Mouse (Mus musculus) gonadal fat pad, adult 2 months (tissue): Measurements from ENCODE around the gene Pgm2l1. TPM values are rescaled to one million over a fixed set of nuclear protein-coding genes. Genes with fewer than 3 reads are reported as not detected.

Experiments
- DNase-seq: peaks from one replicate; pipeline ENCODE4 v3.0.0-alpha.2; 2012; ENCODE audit warnings: low read depth
- polyA plus RNA-seq: library from polyadenylated mRNA; depleted of rRNA; stranded (reverse); fragments of >200 nt; gene quantifications from 2 replicates; pipeline ENCODE4 v1.2.3, GENCODE M21; 2012; rRNA removed

Gene Pgm2l1
- polyA plus RNA-seq, 1 experiment = 2.8 TPM

DNA sequence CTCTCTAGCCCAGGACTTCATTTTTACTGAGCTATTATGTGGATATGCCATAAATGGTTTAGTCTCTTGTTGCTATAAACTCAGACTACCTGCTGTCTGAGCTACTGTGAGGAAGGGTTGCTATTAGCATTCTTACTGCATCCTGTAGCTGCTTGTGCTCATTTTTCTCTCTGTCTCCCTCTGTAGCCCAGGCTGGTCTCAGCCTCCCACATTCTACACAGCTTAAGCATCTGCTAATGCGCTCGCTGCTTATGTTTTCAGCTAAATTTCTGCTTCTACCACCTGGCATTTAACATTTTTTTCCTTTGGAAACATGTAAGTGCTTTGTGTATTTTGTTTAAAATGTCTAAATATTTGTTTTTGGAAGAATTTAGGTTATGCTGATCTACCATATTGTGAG is 68.6 kb downstream of the Pgm2l1 start:
- no peak for DNase-seq

DNA sequence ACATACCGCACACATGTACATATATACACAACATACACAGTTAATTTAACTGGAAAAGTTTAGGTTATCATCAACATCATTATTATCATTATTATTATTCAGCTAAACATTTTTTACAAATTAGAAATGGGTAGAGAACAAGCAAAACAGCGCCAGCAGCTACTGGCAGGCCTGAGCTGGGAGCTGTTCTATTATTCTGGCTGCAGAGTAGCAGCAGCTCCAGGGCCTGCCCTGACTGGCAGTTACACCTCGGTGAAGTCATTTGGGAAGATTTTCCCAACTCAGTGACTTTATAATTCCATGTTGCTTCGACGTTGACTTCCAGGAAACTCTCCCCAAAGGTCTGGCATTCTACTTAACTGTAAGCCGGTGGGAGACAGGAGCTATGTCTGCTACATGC is 69.5 kb downstream of the Pgm2l1 start:
- DNase-seq = no peak

DNA sequence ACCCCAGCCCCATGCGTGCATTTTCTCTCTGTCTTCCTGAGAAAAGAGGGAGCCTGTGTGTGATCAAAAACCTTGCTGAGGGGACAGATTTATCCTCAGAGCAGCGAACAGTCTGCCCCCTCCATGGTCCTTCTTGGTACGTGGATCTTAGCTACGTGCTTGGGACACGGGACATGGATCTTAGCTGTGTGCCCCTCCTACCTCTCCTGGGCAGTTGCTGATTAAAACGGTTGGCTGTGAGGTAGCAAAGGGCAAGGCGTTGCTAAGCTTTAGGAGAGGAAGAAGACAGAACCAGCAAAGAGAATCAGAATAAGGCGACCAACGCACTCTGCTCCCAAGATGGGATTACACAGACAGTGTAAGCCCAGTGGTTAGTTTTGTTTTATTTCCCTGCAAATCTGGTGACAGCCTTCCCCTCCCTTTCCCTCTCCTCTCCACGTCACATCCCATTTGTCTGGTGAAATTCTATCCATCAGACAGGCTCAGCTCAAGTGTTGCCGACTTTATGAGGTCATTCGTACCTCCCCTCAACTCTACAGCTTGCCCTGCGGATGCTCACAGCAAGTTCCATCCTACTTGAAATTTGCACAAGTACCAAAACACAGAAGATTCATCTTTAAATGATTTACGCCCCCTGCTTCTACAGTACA is 71.8 kb downstream of the Pgm2l1 start:
- DNase-seq = no peak

DNA sequence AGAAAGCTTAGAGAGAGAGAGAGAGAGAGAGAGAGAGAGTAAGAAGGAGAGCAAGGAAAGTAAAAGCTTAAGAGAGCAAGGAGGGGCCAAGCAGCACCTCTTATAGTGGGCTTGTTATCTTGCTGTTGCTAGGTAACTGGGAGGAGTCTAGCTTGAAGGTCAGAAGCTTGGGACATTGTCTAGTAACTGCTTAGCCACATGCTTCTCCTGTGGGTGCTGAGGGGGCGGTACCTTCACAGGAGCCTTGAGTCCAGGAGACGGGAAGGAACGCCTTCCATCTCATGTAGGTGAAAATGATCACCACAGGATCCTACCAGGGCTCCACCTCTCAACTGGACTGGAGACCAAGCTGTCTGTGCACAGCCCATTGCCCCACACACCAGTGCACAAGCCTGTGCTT is 74.2 kb downstream of the Pgm2l1 start:
- DNase-seq = no peak

DNA sequence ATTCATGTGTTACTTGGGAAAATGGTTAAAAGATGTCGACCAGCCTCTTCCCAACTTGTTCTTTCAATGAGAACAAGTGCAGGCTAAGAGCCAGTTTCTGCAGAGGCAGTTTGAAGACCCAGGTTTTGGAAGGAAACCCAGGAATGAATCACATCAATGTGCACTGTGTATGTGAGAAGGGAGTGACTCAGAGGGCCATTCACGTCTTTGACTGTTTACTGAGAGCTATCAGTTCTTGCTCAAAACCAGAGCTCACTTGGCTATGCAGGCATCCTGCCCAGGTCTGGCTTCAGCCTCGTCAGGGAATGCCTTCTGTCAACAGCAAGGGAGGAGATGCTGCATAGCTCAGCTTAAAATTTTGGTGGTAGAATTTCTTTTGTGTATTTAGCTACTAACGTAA is 75.1 kb downstream of the Pgm2l1 start:
- DNase-seq = no peak

DNA sequence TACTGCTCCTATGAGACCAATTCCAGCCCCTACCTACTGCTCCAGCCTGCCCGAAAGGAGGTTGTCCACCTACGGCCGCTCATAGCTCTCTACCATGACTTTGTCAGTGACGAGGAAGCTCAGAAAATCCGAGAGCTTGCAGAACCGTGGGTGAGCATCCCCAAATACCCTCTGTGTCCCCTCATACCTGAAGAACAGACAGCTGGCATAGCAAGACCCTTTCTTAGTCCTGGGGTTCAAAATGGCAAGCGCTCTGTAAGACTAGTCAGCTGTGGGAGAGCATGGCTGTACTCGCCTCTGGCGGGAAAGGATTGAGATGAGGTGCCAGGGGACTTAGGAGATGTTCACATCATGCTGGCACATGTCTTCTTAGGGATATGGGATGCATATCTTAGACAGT is 78.7 kb downstream of the Pgm2l1 start:
- no peak for DNase-seq

DNA sequence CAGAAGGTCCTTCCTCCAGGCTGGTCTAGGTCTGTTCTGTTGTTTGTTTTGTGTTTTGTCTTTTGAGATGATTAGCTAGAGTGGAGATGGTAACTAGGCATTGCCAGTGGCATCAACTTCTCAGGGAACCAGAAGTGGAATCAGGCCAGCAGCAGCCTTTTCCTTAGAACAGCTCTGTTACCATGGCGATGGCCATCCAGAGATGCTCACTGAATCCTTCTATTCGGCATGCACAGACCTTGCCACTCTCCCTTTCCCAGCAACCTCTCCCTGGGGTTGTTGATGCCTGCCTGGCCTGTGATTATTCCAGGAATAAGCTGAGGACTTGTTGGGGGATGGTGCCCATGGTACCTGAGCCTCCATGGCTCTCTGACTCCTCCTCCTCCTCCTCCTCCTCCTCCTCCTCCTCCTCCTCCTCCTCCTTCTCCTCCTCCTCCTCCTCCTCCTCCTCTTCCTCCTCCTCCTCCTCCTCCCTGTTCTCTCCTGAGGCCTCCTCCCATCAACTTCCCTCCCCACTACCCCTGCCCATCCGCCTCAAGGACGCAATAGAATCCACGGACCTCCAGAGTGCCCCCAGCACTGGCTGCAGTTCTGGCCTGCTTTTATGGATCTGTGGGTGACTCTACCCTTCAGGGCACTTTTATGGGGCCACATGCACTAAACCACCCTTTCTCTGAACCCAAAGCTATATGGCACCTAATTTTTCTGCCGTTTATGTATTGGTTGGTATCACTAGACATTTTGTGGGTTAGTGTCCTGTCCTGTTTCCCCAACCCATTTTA is 80.9 kb downstream of the Pgm2l1 start:
- no peak for DNase-seq

DNA sequence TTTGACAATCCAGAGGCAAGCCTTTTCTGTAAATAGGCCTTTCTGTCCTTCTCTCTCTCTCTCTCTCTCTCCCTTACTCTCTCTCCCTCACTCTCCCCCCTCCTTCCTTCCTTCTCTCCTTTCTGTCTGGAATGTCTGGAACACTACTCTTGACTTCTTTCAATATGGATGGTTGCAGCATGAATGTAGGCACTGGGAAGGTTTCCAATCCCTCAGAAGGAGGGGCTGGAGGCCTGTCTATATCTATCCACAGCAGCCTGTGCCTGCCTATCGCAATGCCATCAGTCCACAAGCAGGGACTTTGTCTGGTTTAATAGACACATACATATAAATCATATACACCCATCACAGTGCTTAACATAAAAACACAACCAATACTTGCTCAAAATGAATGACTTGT is 82.0 kb downstream of the Pgm2l1 start:
- no peak for DNase-seq

DNA sequence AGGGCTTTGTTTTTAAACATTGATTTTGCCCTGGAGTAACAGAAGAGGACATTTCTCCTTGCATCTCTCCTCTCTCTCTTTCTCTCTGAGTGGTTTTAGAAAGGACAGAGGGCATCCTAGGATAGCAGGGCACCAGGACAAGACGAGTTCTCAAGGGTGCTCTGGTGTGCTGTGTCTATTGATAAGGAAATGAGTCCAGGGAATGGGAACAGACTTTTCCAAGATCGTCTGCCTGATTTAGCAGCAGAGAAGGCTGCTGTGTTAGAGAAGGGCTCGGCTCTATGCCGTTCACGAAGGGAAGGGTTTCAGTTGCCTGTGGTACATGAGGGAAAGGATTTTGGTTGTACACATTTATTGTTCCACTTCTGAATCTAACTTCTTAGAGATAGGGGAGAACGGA is 82.5 kb downstream of the Pgm2l1 start:
- DNase-seq = no peak

DNA sequence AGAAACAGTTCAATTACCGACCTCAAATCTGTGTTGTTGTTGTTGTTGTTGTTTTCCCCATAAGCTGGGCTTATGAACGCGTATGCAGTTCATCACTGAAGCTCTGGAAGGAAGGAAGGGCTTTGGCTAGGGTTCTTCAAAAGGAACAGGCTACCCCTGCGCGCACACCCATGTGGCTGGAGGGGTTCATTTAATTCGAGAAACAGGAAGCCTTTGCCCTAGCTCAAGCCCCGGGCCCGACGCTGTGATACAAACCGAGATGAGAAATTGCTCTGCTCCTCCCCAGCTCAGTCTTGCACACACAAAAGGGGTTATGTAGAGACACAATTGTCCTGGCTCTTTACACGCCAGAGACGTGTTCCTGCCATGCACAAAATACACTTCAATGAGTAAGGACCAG is 83.1 kb downstream of the Pgm2l1 start:
- DNase-seq = no peak

DNA sequence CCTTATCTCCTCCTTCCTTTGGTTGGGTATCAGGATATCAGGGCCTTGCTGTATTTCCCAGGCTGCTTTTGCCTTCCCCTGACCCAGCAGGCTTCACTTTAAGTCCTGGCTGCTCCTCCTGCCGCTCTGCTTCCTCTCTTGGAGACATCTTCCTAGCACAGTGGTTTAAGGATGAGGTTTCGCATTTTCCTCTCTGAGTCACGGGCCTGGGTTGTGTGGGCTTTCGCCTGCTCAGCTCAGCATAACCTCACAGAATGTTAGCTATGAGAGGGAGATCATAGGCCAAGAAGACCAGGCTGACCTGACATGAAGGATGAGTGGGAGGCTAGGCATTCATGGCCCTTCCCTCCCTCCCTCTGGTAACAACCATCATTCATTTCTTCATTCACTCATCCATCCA is 85.5 kb downstream of the Pgm2l1 start:
- DNase-seq = no peak

DNA sequence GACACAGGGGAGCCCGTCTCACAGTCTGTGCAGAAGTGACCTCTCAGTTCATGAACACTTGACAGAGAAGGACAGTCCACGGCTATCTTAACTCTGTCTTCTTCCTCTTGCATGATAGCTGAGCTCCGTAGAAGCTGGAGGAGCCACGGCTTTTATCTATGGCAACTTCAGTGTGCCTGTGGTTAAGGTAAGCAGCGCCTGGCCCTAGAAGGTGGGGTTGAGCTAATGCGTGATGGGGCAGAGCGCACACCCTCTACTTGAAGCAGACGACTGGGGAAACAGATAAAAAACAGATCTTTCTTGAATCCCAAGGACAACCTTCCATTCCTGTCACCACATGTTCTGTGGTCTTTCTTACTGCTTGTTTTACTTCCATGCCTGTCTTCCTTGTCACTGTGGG is 89.7 kb downstream of the Pgm2l1 start:
- DNase-seq = no peak

DNA sequence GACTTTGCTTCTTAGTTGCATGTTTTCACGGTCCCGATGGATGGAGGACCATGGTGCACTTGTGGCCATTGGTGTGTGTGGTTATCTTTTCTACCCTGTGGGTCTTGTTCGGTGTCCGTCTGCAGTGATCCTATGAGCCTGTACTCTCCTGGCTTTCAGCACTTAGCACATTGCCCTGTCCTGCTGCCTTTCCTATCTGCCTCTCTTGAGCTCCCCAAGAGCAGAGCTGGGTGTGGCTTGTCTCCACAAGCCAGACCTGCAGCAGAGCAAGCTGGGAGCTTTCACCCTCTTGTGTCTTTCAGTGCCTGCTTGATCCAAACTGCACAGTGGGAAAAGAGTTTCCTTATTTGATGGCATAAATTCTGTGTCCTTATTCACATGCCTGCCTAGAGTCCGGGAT is 90.3 kb downstream of the Pgm2l1 start:
- DNase-seq = no peak

DNA sequence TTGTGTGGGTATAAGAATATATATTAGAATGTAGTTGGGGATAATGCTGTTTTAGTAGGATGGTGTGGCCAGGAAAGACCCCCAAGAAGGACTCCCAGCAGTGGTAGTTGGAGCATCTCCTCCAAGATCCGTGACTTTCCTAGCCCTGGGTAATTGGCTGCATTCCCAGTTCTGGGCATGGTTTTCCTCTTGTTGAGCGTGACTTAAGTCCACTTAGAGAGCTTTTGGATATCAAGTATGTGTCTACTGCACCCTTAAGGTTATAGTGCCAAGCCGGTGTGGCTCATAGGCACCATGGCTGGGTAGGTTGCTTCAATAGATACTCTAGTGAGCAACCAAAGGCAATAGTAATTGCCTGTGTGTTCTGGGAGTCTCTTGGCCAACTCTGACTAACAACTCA is 96.5 kb downstream of the Pgm2l1 start:
- DNase-seq = no peak

DNA sequence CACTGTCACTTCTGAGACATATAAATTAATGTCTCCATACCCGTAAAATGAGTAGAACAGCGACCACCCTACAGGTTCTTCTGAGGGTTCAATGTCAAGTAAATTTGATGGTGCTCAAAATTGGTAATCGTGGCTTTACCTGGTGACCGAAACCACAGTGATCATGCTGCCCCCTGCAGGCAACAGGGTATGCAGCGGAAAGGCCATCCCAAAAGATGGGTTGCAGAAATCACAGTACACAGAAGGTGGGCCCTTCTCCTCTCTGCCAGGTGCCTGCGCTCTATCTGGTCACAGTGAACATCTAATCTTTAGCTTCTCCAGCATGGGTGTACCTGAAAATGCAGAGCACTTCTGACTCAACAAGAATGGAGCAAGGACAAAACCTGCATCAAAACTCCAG is 98.3 kb downstream of the Pgm2l1 start:
- no peak for DNase-seq

DNA sequence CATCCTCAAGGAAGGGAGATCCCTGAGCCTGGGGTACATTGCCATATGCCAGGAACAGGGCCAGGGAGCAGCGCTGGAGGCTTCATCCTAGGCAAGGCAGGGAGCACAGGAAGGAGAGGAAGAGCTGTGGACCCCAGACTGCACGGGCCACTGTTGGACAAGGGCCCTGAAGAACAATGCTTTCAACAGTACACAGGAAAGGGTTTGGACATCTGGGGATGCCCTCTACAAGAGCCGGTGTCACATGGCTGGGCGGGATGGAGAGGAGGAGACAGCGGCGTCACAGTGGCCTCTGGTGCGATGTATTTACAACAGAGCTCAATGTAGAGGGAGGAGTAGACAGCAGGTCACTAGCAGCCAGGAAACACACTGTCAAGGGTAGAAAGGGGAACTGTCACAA is 100.3 kb downstream of the Pgm2l1 start:
- no peak for DNase-seq

Other genes starting within 250 kb of the Pgm2l1 start
- 3.6 and 4.8 TPM in 2 replicates for gene Rnf169, start 246.9 kb upstream of the Pgm2l1 start, polyA plus RNA-seq
- gene Chrdl2, start 221.2 kb upstream of the Pgm2l1 start, polyA plus RNA-seq = 4.7 and 6.7 TPM in 2 replicates
- gene Pold3, start 105.8 kb upstream of the Pgm2l1 start, polyA plus RNA-seq = 7.8 and 8.5 TPM in 2 replicates
- 10.8 and 11.2 TPM in 2 replicates for gene Lipt2, start 68.1 kb upstream of the Pgm2l1 start, polyA plus RNA-seq
- 14.9 and 15.5 TPM in 2 replicates for gene Kcne3, start 50.9 kb upstream of the Pgm2l1 start, polyA plus RNA-seq
- 0.11 and 0.15 TPM in 2 replicates for gene P4ha3, start 58.1 kb downstream of the Pgm2l1 start, polyA plus RNA-seq
- 18.4 and 20.1 TPM in 2 replicates for gene C2cd3, start 144.8 kb downstream of the Pgm2l1 start, polyA plus RNA-seq
- gene Ppme1, start 144.9 kb downstream of the Pgm2l1 start, polyA plus RNA-seq = 89.1 and 95.3 TPM in 2 replicates
- gene Ucp3, start 245.6 kb downstream of the Pgm2l1 start, polyA plus RNA-seq = 8.5 and 11.9 TPM in 2 replicates